Mouse (Mus musculus) adrenal gland (tissue): Measurements from ENCODE around the gene Foxb1.

ENCODE experiments used
- intact Hi-C: fragments of 180-260 bp; cut with DNase I; formaldehyde crosslinking; loops from one replicate; pipeline ENCODE4 v1.15.1; 2025

Foxb1 gene

DNA sequence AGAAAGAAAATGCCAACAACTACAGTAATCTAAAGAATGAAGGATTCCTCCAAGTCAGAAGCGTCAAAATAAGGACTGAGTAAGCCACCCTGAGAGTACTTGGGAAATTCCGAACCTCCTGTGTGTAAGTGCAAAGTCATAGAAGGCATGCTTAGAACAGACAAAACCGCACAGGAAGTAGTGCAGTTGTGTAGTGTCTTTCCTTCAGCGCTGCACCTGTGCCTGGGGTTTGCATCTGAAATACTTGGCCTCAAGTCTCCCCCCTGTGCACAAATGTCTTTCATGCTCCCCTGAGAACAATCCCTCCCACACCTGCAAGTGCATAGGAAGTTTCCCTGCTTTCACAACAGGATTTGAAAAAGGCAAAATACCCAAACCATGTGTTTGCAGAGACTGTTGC, 3.5 kb downstream of the Foxb1 start:
- intact Hi-C loops, result no loop called here

DNA sequence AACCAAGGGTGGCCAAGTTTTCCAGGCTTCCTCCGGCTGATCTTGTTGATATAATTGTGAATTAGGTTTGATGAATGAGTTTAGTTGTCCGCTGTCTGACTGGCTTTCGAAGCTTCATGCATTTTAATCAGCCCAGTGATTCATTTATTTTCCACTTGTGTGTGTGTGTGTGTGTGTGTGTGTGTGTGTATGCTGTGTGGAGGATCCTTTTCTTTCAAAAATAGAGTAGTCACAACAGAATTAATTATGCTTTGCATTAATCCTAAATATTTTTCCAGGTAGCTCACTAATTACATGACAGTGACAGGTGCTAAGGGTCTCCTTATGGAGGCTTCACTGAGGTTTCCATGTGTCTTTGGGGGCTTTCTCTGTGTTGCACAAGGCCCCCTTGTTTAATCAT, 4.3 kb downstream of the Foxb1 start:
- intact Hi-C loops, result no loop called here

GRCm38 (mm10) chr9:69756041-69756440, 4.7 kb downstream of the Foxb1 start:
- intact Hi-C loops, result no loop called here

DNA sequence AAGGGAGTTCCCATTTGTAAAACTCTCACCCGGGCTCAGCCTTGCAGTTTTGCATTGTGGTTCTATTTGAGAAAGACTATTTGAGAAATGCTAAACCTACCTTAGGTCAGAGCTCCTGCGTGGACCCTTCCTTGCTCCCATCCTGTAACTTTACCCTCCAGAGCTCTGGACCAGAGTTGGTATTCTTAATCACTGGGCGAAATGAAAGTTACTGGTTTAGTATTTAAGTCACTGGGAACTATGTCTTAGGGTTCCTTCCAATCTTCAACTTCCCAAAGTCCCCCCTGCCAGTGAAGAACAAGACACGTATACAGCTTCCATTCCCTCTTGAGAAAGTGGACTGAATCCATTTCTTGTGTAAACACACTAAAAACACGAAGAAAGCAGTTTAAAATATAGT, 5.6 kb downstream of the Foxb1 start:
- intact Hi-C loops, result no loop called here

- intact Hi-C loops, result no loop called here
These were observed 6.0 kb downstream of the Foxb1 start for GRCm38 (mm10) chr9:69754712-69755111.

DNA sequence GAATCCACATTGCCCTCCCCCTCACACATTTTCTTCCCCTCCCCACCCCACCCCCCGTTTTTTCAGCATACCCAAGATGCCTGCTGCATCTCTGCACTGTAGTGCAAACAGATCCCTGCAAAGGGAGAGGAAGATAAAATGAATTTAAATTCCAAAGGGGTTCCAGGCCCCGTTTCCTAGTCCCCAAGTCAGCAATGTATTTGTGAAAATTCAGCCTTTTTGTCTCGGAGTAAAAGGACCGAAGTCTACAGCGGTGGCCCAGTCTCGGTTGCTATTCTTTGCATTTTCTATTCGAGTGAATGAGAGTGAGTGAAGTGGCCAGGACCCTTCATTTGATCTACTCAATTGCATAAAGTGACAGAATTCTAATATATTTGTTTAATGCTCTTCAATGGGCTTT, 6.4 kb downstream of the Foxb1 start:
- intact Hi-C loops, result no loop called here

DNA sequence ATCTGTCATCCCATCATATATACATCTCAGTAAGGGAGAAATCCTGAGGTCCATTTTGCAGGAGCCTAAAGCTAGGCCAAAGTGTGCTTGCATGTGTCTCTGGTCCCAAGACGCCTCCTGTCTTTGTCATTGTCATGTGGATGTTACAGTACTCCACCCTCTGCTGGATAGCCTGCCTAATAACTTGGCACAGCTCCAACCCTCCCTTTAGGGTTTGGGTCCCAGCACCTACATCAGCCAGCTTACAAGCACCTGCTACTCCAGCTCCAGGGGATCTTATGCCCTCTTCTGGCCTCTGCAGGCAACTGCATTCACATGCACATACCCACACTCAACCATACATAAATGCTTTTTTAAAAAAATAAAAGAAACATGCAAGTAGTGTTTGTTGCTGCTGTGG, 12.8 kb downstream of the Foxb1 start:
- intact Hi-C loops, result no loop called here

- intact Hi-C loops, result no loop called here
These were observed 32.0 kb downstream of the Foxb1 start for GRCm38 (mm10) chr9:69728736-69729135.

GRCm38 (mm10) chr9:69718431-69718830, 42.3 kb downstream of the Foxb1 start:
- intact Hi-C loops, result no loop called here

- intact Hi-C loops, result no loop called here
These were observed 44.4 kb downstream of the Foxb1 start for GRCm38 (mm10) chr9:69716364-69716763.

DNA sequence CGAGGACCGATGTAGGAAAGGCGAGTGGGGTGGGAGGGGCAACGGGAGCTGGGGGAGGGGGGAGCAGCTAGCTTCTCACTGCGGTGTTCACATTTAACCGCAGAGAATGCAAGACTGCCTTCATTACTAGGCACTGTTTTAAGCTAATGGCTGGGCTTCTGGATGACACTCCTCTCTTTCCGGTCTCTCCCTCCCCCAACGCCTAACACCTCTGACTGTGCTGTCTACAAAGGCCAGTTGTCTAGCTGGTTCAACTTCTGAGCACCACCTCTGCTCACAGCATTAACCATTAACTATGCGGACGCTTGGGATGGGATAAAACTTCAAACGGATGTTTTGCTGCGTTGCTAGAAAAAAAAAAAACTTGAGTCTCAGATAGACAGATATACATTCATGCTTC, 45.3 kb downstream of the Foxb1 start:
- intact Hi-C loops, result no loop called here

- intact Hi-C loops, result no loop called here
These were observed 46.4 kb downstream of the Foxb1 start for GRCm38 (mm10) chr9:69714346-69714745.

DNA sequence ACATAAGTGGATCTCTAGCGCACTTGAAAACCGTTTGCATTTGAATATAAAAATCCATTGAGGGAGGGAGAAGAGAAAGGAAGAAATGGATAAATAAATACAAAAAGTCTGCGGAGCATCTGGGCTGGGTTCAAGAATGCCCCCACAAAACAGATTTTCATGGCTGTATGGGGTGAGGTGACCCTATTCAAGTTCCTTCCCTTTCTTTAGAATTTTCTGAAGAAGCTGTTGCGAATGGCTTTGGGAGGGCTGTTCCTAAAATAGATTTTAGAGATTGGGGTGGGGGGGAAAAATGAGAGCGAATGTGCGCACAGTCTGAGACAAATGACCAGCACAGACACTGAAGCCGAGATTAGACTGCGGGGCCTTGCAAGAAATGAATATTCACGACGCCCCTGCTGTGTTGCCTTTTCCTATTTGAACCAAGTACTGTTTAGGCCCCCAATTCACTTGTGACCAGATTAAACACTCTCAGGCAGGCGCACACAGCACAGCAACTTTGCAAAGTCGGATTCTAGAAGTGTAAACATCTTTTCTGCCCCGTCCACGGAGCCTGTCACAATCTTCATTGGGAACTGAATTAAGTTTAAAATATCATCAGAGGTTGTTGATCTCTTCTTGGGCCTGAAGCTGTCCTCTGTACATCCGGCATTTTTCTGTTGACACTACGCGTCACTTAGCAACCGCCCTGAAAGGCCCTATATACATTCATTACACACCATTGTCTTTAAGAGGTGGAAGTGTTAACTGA, 47.0 kb downstream of the Foxb1 start:
- intact Hi-C loops, result no loop called here

- intact Hi-C loops, result no loop called here
These were observed 47.8 kb downstream of the Foxb1 start for GRCm38 (mm10) chr9:69712714-69713525.
